In genomic region chr11:117800038-117800437, GRCm38 (mm10) we compare ENCODE assay signal across 31 mouse cellular contexts. TPM values are rescaled to one million over a fixed set of nuclear protein-coding genes. Genes with fewer than 3 reads are reported as not detected.
DNase-seq lines count a peak whose midpoint lies in the region; ATAC-seq and TF ChIP-seq lines count a peak whose summit lies in the region.
"Had no signal": no experiment of that assay in that cellular context is flagged by ENCODE, and none has a peak within 500 bp of the region (broad histone marks: within the 10 kb centered on the region; RNA-seq: fewer than 3 reads in every experiment).

No protein-coding gene starts in this region.

- no peak overlapping the region; the same call in 1 of the 2 replicates for H3K4me3 ChIP-seq in liver, embryonic 11.5 days (ENCODE audit: low read depth, low read length)
- H3K4me3 ChIP-seq in CH12.LX (replicated peaks in 1 of 3; ENCODE audit: low read depth in 2 of 3, low read length in 2 of 3, poor library complexity in 1 of 3): no peak overlapping the region
- peak overlapping the region; percentile 80 for H3K4me3 ChIP-seq in liver, embryonic 13.5 days (replicated peaks)
- peak overlapping the region; percentile 85 for H3K4me3 ChIP-seq in liver, embryonic 16.5 days (ENCODE audit: low read depth, low read length)
- H3K4me3 ChIP-seq in kidney, adult 2 months (ENCODE audit: insufficient read depth, low read depth, low read length): no peak overlapping the region
- H3K4me3 ChIP-seq: embryonic facial prominence, embryonic 10.5 days; embryonic facial prominence, embryonic 13.5 days; hindbrain, embryonic 12.5 days; hindbrain, embryonic 15.5 days had no signal

- 0 out of 2 replicates have a peak overlapping the region, but pooled peaks have one; percentile 87 for H3K27ac ChIP-seq in liver, embryonic 11.5 days (ENCODE audit: low read depth, low read length)
- H3K27ac ChIP-seq in CH12.LX (ENCODE audit: insufficient read depth, low read depth): peak overlapping the region; percentile 86; the same call in 1 of the 2 replicates
- peak overlapping the region; percentile 99 for H3K27ac ChIP-seq in liver, embryonic 13.5 days
- peak overlapping the region; percentile 98 for H3K27ac ChIP-seq in liver, embryonic 16.5 days (ENCODE audit: low read length)
- no peak overlapping the region for H3K27ac ChIP-seq in kidney, adult 2 months (ENCODE audit: insufficient read depth, low read depth, low read length)
- H3K27ac ChIP-seq: embryonic facial prominence, embryonic 13.5 days; hindbrain, embryonic 12.5 days; hindbrain, embryonic 15.5 days had no signal

- no peak for TF ChIP-seq RAD21 in CH12.LX (IDR thresholded peaks at IDR 0.05; ENCODE audit: low read depth, low read length)

- no peaks in the 10 kb centered on the region for H3K9me3 ChIP-seq in liver, embryonic 11.5 days (ENCODE audit: control insufficient read depth, low read length)
- no peaks in the 10 kb centered on the region for H3K9me3 ChIP-seq in CH12.LX (replicated peaks; ENCODE audit: low read length)
- no peaks in the 10 kb centered on the region for H3K9me3 ChIP-seq in liver, embryonic 13.5 days (replicated peaks)
- no peaks in the 10 kb centered on the region for H3K9me3 ChIP-seq in liver, embryonic 16.5 days (replicated peaks; ENCODE audit: control insufficient read depth, low read length)
- H3K9me3 ChIP-seq: embryonic facial prominence, embryonic 10.5 days; G1E; hindbrain, embryonic 12.5 days; hindbrain, embryonic 15.5 days had no signal

- TF ChIP-seq EP300 in CH12.LX (IDR thresholded peaks at IDR 0.05; ENCODE audit: low read length): 0 out of 2 replicates have a peak, but pooled peaks have one; percentile 22

- DNase-seq in liver, embryonic 11.5 days (ENCODE audit: low spot score): no peak
- DNase-seq in liver: no peak
- peak; percentile 48 for DNase-seq in CH12.LX (ENCODE audit: extremely low read depth)
- no peak for DNase-seq in liver, embryonic 13.5 days
- no peak for DNase-seq in retina, embryonic 14.5 days (ENCODE audit: low spot score)
- no peak for DNase-seq in heart, adult 18-20 months
- DNase-seq in kidney, adult 2 months: no peak
- DNase-seq: adrenal gland, postnatal 10 days; adrenal gland, postnatal 36 days; cerebellum, adult 11 months; cerebellum, adult 2 months; cerebellum, adult 9-11 months; cerebellum, postnatal 25 days; embryo, embryonic 11 days; gastrocnemius, postnatal 36 days had no signal

- no peak for TF ChIP-seq POLR2A in CH12.LX (IDR thresholded peaks at IDR 0.05; ENCODE audit: low read depth, low read length)
- TF ChIP-seq POLR2A in kidney, adult 2 months (IDR thresholded peaks at IDR 0.05; ENCODE audit: low read depth, low read length): no peak

- peaks cover 3% of the 10 kb centered on the region; the same call in 1 of the 2 replicates for H3K36me3 ChIP-seq in liver, embryonic 11.5 days (ENCODE audit: control insufficient read depth, insufficient read depth, low read length)
- H3K36me3 ChIP-seq in CH12.LX (replicated peaks in 1 of 2; ENCODE audit: control insufficient read depth in 1 of 2, insufficient read depth in 1 of 2, low read length in 1 of 2): peaks cover 0 to 14% of the 10 kb centered on the region in 2 experiments
- H3K36me3 ChIP-seq in liver, embryonic 13.5 days: peaks cover 55% of the 10 kb centered on the region
- peaks cover 23% of the 10 kb centered on the region for H3K36me3 ChIP-seq in liver, embryonic 16.5 days (ENCODE audit: control insufficient read depth, insufficient read depth)
- H3K36me3 ChIP-seq in kidney, adult 2 months (ENCODE audit: control insufficient read depth, insufficient read depth, low read length): no peaks in the 10 kb centered on the region
- H3K36me3 ChIP-seq: embryonic facial prominence, embryonic 10.5 days; embryonic facial prominence, embryonic 13.5 days; hindbrain, embryonic 12.5 days; hindbrain, embryonic 15.5 days had no signal

- in situ Hi-C loops in CH12.LX (cut with MboI; ENCODE audit: low pct_ligation_motif_present, low pct_unique_long_range_greater_than_20kb, low sequenced_read_pairs): no loop called here

- H3K79me2 ChIP-seq in CH12.LX (replicated peaks; ENCODE audit: control insufficient read depth, extremely low read depth, insufficient read depth, poor library complexity, severe bottlenecking): no peaks in the 10 kb centered on the region

- TF ChIP-seq CTCF in CH12.LX (conservative IDR thresholded peaks at IDR 0.05 in 1 of 2, IDR thresholded peaks at IDR 0.05 in 1 of 2; ENCODE audit: low read depth in 2 of 2, low read length in 2 of 2): no peak
- no peak for TF ChIP-seq CTCF in kidney, adult 2 months (conservative IDR thresholded peaks at IDR 0.05; ENCODE audit: insufficient read depth, insufficient read length, low read depth, low read length)

- 88% methylated on average over 7 of the region's 7 CpGs for WGBS in liver, embryonic 11.5 days
- WGBS in liver, embryonic 13.5 days (ENCODE audit: insufficient replicate concordance): 89% methylated on average over 7 of the region's 7 CpGs
- 83% methylated on average over 7 of the region's 7 CpGs for WGBS in liver, embryonic 16.5 days (ENCODE audit: insufficient replicate concordance)
- WGBS in kidney, adult 2 months: 86% methylated on average over 7 of the region's 7 CpGs

- ATAC-seq in liver, embryonic 11.5 days (replicated peaks; ENCODE audit: low FRiP score): no peak
- no peak for ATAC-seq in liver, embryonic 13.5 days (ENCODE audit: low read depth)
- no peak for ATAC-seq in liver, embryonic 16.5 days (ENCODE audit: low read depth)
- ATAC-seq: forebrain, embryonic 14.5 days; forebrain, postnatal 0 days; Patski had no signal

- no peaks in the 10 kb centered on the region for H3K27me3 ChIP-seq in liver, embryonic 11.5 days (replicated peaks; ENCODE audit: control insufficient read depth, insufficient read depth, low read length)
- no peaks in the 10 kb centered on the region for H3K27me3 ChIP-seq in CH12.LX (replicated peaks)
- no peaks in the 10 kb centered on the region for H3K27me3 ChIP-seq in liver, embryonic 13.5 days
- no peaks in the 10 kb centered on the region for H3K27me3 ChIP-seq in liver, embryonic 16.5 days (ENCODE audit: control insufficient read depth, insufficient read depth, low read depth, low read length)
- H3K27me3 ChIP-seq in kidney, adult 2 months (replicated peaks; ENCODE audit: control insufficient read depth, insufficient read depth, low read length): no peaks in the 10 kb centered on the region
- H3K27me3 ChIP-seq: embryonic facial prominence, embryonic 13.5 days; hindbrain, embryonic 12.5 days; hindbrain, embryonic 15.5 days; Patski had no signal

- H3K4me2 ChIP-seq in liver, embryonic 11.5 days: peak overlapping the region; percentile 82
- H3K4me2 ChIP-seq in CH12.LX (ENCODE audit: insufficient read depth, low read depth, poor library complexity, severe bottlenecking): no peak overlapping the region
- peak overlapping the region; percentile 81 for H3K4me2 ChIP-seq in liver, embryonic 13.5 days
- peak overlapping the region; percentile 71 for H3K4me2 ChIP-seq in liver, embryonic 16.5 days (ENCODE audit: low read depth, low read length)
- H3K4me2 ChIP-seq: embryonic facial prominence, embryonic 13.5 days; hindbrain, embryonic 12.5 days; hindbrain, embryonic 15.5 days had no signal

- dilution Hi-C loops in CH12.LX (cut with MboI; ENCODE audit: extremely low pct_ligation_motif_present, extremely low pct_unique_long_range_greater_than_20kb, low sequenced_read_pairs): no loop called here

- peaks cover 50% of the 10 kb centered on the region for H3K4me1 ChIP-seq in liver, embryonic 11.5 days (replicated peaks; ENCODE audit: control insufficient read depth, insufficient read depth, low read length)
- peaks cover 49 to 84% of the 10 kb centered on the region in 2 experiments for H3K4me1 ChIP-seq in CH12.LX (ENCODE audit: control insufficient read depth in 1 of 2, insufficient read depth in 2 of 2)
- H3K4me1 ChIP-seq in liver, embryonic 13.5 days (replicated peaks): peaks cover 92% of the 10 kb centered on the region
- H3K4me1 ChIP-seq in liver, embryonic 16.5 days (ENCODE audit: control insufficient read depth, low read depth, low read length): peaks cover 58% of the 10 kb centered on the region
- no peaks in the 10 kb centered on the region for H3K4me1 ChIP-seq in kidney, adult 2 months (ENCODE audit: control insufficient read depth, insufficient read depth, low read length)
- H3K4me1 ChIP-seq: hindbrain, embryonic 12.5 days; hindbrain, embryonic 15.5 days had no signal

- peak overlapping the region; percentile 66; the same call in 1 of the 2 replicates for H3K9ac ChIP-seq in liver, embryonic 11.5 days (ENCODE audit: low read depth, low read length)
- H3K9ac ChIP-seq in CH12.LX (ENCODE audit: insufficient read depth, low read depth): no peak overlapping the region
- peak overlapping the region; percentile 95 for H3K9ac ChIP-seq in liver, embryonic 13.5 days
- H3K9ac ChIP-seq in liver, embryonic 16.5 days (ENCODE audit: low read depth, low read length): peak overlapping the region; percentile 92
- H3K9ac ChIP-seq: embryonic facial prominence, embryonic 13.5 days; forebrain, postnatal 0 days; hindbrain, embryonic 12.5 days; hindbrain, embryonic 15.5 days had no signal

RNA-seq across cellular contexts. Expression of gene 6030468B19Rik, which starts 2.6 kb away (rescaled TPM):
- polyA plus RNA-seq in liver, embryonic 11.5 days (2014; fragmentation: Nextera tagmentation; extraction: Ambion mirVana): 49.3 and 54.3 TPM in 2 replicates
- total RNA-seq in CH12.LX (2012; rRNA removed) (0.46 and 0.93 TPM in 2 replicates), CH12.LX (2014; rRNA removed) (1.3 and 1.5 TPM in 2 replicates)
- polyA plus RNA-seq in CH12.LX (2012; ENCODE audit: insufficient read length, low read depth): 1.4 and 1.7 TPM in 2 replicates
- 78.8 and 85.7 TPM in 2 replicates for polyA plus RNA-seq in liver, embryonic 13.5 days (2015; fragmentation: Nextera tagmentation; extraction: Ambion mirVana)
- polyA plus RNA-seq in liver, embryonic 16.5 days (2015; fragmentation: Nextera tagmentation; extraction: Ambion mirVana): 74.2 and 77.0 TPM in 2 replicates
- not detected for total RNA-seq in heart, adult 18-20 months (2021)
- 0.09 TPM in 1 of 2 replicates, not detected in the other for polyA plus RNA-seq in kidney, adult 2 months (2012; rRNA removed)
- total RNA-seq: adrenal gland, adult 18-20 months; adrenal gland, postnatal 36 days; forebrain, postnatal 0 days; gastrocnemius, adult 8-10 months; gastrocnemius, postnatal 36 days; granulocyte monocyte progenitor cell, adult 5-6 weeks; heart, adult 8-10 months; heart, postnatal 25 days had no signal
- polyA plus RNA-seq: cerebellum, adult 2 months; embryonic facial prominence, embryonic 13.5 days; forebrain, embryonic 14.5 days; forebrain, postnatal 0 days; heart, postnatal 0 days; hindbrain, embryonic 15.5 days; Patski had no signal

RNA-seq across cellular contexts. Expression of gene Gm20708, which starts 9.4 kb away (rescaled TPM):
- 0.21 and 0.80 TPM in 2 replicates for polyA plus RNA-seq in liver, embryonic 11.5 days (2014; fragmentation: Nextera tagmentation; extraction: Ambion mirVana)
- total RNA-seq in CH12.LX (2012; rRNA removed) (0.59 and 1.0 TPM in 2 replicates), CH12.LX (2014; rRNA removed) (0.50 TPM in 1 of 2 replicates, not detected in the other)
- 0.80 and 1.6 TPM in 2 replicates for polyA plus RNA-seq in CH12.LX (2012; ENCODE audit: insufficient read length, low read depth)
- 0.30 TPM in 1 of 2 replicates, not detected in the other for polyA plus RNA-seq in liver, embryonic 13.5 days (2015; fragmentation: Nextera tagmentation; extraction: Ambion mirVana)
- 0.38 and 0.64 TPM in 2 replicates for polyA plus RNA-seq in liver, embryonic 16.5 days (2015; fragmentation: Nextera tagmentation; extraction: Ambion mirVana)
- total RNA-seq in heart, adult 18-20 months (2021): 1 to 10 TPM in 1 of 2 experiments, under 1 TPM in 1; 0.87 to 1.4 TPM
- 0.18 and 0.22 TPM in 2 replicates for polyA plus RNA-seq in kidney, adult 2 months (2012; rRNA removed)
- total RNA-seq: hematopoietic stem cell, adult 5-6 weeks had no signal

RNA-seq across cellular contexts. Expression of gene Syngr2, which starts 9.4 kb away (rescaled TPM):
- polyA plus RNA-seq in liver, embryonic 11.5 days (2014; fragmentation: Nextera tagmentation; extraction: Ambion mirVana): 92.1 and 99.4 TPM in 2 replicates
- total RNA-seq in CH12.LX (2012; rRNA removed): 362 and 409 TPM in 2 replicates
- total RNA-seq in CH12.LX (2014; rRNA removed): 395 and 553 TPM in 2 replicates
- 513 and 654 TPM in 2 replicates for polyA plus RNA-seq in CH12.LX (2012; ENCODE audit: insufficient read length, low read depth)
- polyA plus RNA-seq in liver, embryonic 13.5 days (2015; fragmentation: Nextera tagmentation; extraction: Ambion mirVana): 50.5 and 55.3 TPM in 2 replicates
- polyA plus RNA-seq in liver, embryonic 16.5 days (2015; fragmentation: Nextera tagmentation; extraction: Ambion mirVana): 48.6 and 55.5 TPM in 2 replicates
- 100 to 1,000 TPM; 112 TPM for total RNA-seq in heart, adult 18-20 months (2021)
- polyA plus RNA-seq in kidney, adult 2 months (2012; rRNA removed): 150 and 155 TPM in 2 replicates

RNA-seq across cellular contexts. Expression of gene Tmc6, which starts 18.0 kb away (rescaled TPM):
- 61.2 and 62.1 TPM in 2 replicates for polyA plus RNA-seq in liver, embryonic 11.5 days (2014; fragmentation: Nextera tagmentation; extraction: Ambion mirVana)
- 24.8 and 26.8 TPM in 2 replicates for total RNA-seq in CH12.LX (2012; rRNA removed)
- 16.3 and 16.8 TPM in 2 replicates for total RNA-seq in CH12.LX (2014; rRNA removed)
- polyA plus RNA-seq in CH12.LX (2012; ENCODE audit: insufficient read length, low read depth): 28.4 and 30.0 TPM in 2 replicates
- 53.0 and 53.7 TPM in 2 replicates for polyA plus RNA-seq in liver, embryonic 13.5 days (2015; fragmentation: Nextera tagmentation; extraction: Ambion mirVana)
- 45.6 and 46.2 TPM in 2 replicates for polyA plus RNA-seq in liver, embryonic 16.5 days (2015; fragmentation: Nextera tagmentation; extraction: Ambion mirVana)
- 10 to 100 TPM; 11.6 to 16.4 TPM for total RNA-seq in heart, adult 18-20 months (2021)
- polyA plus RNA-seq in kidney, adult 2 months (2012; rRNA removed): 41.2 and 48.4 TPM in 2 replicates

RNA-seq across cellular contexts. Expression of gene Tmc8, which starts 18.2 kb away (rescaled TPM):
- 18.6 and 18.8 TPM in 2 replicates for polyA plus RNA-seq in liver, embryonic 11.5 days (2014; fragmentation: Nextera tagmentation; extraction: Ambion mirVana)
- total RNA-seq in CH12.LX (2012; rRNA removed) (4.0 and 6.1 TPM in 2 replicates), CH12.LX (2014; rRNA removed) (1.4 and 2.2 TPM in 2 replicates)
- 8.8 and 9.8 TPM in 2 replicates for polyA plus RNA-seq in CH12.LX (2012; ENCODE audit: insufficient read length, low read depth)
- 16.0 and 16.2 TPM in 2 replicates for polyA plus RNA-seq in liver, embryonic 13.5 days (2015; fragmentation: Nextera tagmentation; extraction: Ambion mirVana)
- polyA plus RNA-seq in liver, embryonic 16.5 days (2015; fragmentation: Nextera tagmentation; extraction: Ambion mirVana): 16.0 and 16.3 TPM in 2 replicates
- 1 to 10 TPM; 4.6 to 5.6 TPM for total RNA-seq in heart, adult 18-20 months (2021)
- polyA plus RNA-seq in kidney, adult 2 months (2012; rRNA removed): 3.3 and 5.3 TPM in 2 replicates

Comparison
In these comparisons a context has a peak if more than half of its experiments do, and no peak if none do; other contexts are left out.
1. H3K4me3 ChIP-seq: peak in liver, embryonic 13.5 days (single experiment) and liver, embryonic 16.5 days (single experiment); none in liver, embryonic 11.5 days (single experiment), CH12.LX (0 of 3) and kidney, adult 2 months (single experiment).
2. RNA of gene 6030468B19Rik, which starts 2.6 kb away (polyA plus RNA-seq): 78.8 to 85.7 TPM in liver, embryonic 13.5 days, 74.2 to 77.0 TPM in liver, embryonic 16.5 days and 49.3 to 54.3 TPM in liver, embryonic 11.5 days; 1.4 to 1.7 TPM in CH12.LX and 0.09 TPM in kidney, adult 2 months; every median in the first group is over 10 times any median in the second.